Mouse (Mus musculus) frontal cortex, adult 2 months (tissue): ENCODE results near the gene Spdye4c. TPM values are rescaled to one million over a fixed set of nuclear protein-coding genes. Genes with fewer than 3 reads are reported as not detected.

Experiments used
- DNase-seq, 2 experiments: peaks; one replicate each; pipeline ENCODE4 v3.0.0; 2022; ENCODE audit warnings: low spot score in 1 of 2; ENCODE audit errors: extremely low spot score in 1 of 2
- polyA plus RNA-seq: library from polyadenylated mRNA; depleted of rRNA; stranded (reverse); fragments of >200 nt; gene quantifications from 2 replicates; pipeline ENCODE4 v1.2.3, GENCODE M21; 2012; rRNA removed

Gene Spdye4c
- not detected in 2 replicates for polyA plus RNA-seq

GRCm38 (mm10) chr2:128590909-128591308 lies at the start of gene Spdye4c:
Gene Spdye4c, plus strand, starts transcription at chr2:128591209.
- no peak for DNase-seq

- DNase-seq = no peak
Observed at GRCm38 (mm10) chr2:128543495-128543894, 47.5 kb upstream of the Spdye4c start.

GRCm38 (mm10) chr2:128544421-128545137 lies 46.4 kb upstream of the Spdye4c start:
- peak in 1 of 2 experiments; percentile 31 for DNase-seq

- DNase-seq = no peak
Observed at GRCm38 (mm10) chr2:128545447-128545846, 45.6 kb upstream of the Spdye4c start.

GRCm38 (mm10) chr2:128547079-128547478 lies 43.9 kb upstream of the Spdye4c start:
- no peak for DNase-seq

- DNase-seq = no peak
Observed at GRCm38 (mm10) chr2:128548262-128548661, 42.7 kb upstream of the Spdye4c start.

GRCm38 (mm10) chr2:128549561-128549960 lies 41.4 kb upstream of the Spdye4c start:
- no peak for DNase-seq

- no peak for DNase-seq
Observed at GRCm38 (mm10) chr2:128549963-128550362, 41.0 kb upstream of the Spdye4c start.

- no peak for DNase-seq
Observed at GRCm38 (mm10) chr2:128552080-128552791, 38.8 kb upstream of the Spdye4c start.

- DNase-seq = no peak
Observed at GRCm38 (mm10) chr2:128552798-128553720, 38.0 kb upstream of the Spdye4c start.

GRCm38 (mm10) chr2:128555082-128555481 lies 35.9 kb upstream of the Spdye4c start:
- DNase-seq = no peak

- no peak for DNase-seq
Observed at GRCm38 (mm10) chr2:128564195-128564594, 26.8 kb upstream of the Spdye4c start.

GRCm38 (mm10) chr2:128565904-128566303 lies 25.1 kb upstream of the Spdye4c start:
- no peak for DNase-seq

- no peak for DNase-seq
Observed at GRCm38 (mm10) chr2:128566304-128567147, 24.5 kb upstream of the Spdye4c start.

GRCm38 (mm10) chr2:128568018-128568417 lies 23.0 kb upstream of the Spdye4c start:
- no peak for DNase-seq

GRCm38 (mm10) chr2:128568490-128568889 lies 22.5 kb upstream of the Spdye4c start:
- no peak for DNase-seq

GRCm38 (mm10) chr2:128571001-128571400 lies 20.0 kb upstream of the Spdye4c start:
- no peak for DNase-seq

- peak; percentile 67 to 94 for DNase-seq
Observed at GRCm38 (mm10) chr2:128572726-128573624, 18.0 kb upstream of the Spdye4c start.

- no peak for DNase-seq
Observed at GRCm38 (mm10) chr2:128582881-128583280, 8.1 kb upstream of the Spdye4c start.
